Mouse (Mus musculus) testis, adult 2 months (tissue): Measurements from ENCODE around the gene Plpp1.

ENCODE experiments used
- CTCF ChIP-seq: fragments of 200-500 bp; IDR thresholded peaks from 2 replicates; pipeline ENCODE4 v1.5.1; 2012; ENCODE audit warnings: low read depth, mild to moderate bottlenecking, inconsistent platforms, low read length, moderate library complexity; ENCODE audit not compliant: control insufficient read depth, insufficient read depth, insufficient replicate concordance
- POLR2A ChIP-seq: fragments of 200-500 bp; IDR thresholded peaks from 2 replicates; pipeline ENCODE4 v1.6.1; 2012; ENCODE audit warnings: low read depth, mild to moderate bottlenecking, inconsistent platforms, low read length, moderate library complexity; ENCODE audit not compliant: control insufficient read depth

DNA sequence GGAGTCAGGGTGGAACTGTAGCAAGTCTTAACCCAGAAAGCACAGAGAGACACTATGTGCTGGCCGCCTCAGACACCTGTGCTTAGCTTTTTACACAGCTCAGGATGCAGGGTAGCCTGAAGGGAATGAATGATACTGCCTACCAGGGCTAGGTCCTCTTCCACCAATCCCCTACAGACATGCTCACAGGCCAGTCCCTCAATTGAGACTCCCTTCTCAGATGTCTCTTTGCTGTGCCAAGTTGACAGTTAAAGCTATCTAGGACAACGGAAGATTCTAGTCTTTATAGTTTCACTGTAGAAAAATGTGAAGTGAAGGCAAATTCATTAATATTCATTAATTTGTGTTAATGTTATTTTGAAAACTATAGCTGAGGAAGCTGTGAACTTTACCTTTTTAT lies 36.4 kb downstream of the Plpp1 start:
- TF ChIP-seq POLR2A (no peak), CTCF (no peak)
